Mouse (Mus musculus): Measurements from ENCODE around the gene Dusp28. TPM values are rescaled to one million over a fixed set of nuclear protein-coding genes. Genes with fewer than 3 reads are reported as not detected.

Dusp28 gene
- polyA plus RNA-seq, 1 experiment from 2014 or later: 6.2 TPM

Other genes starting within 250 kb of the Dusp28 start
- 25.9 and 34.3 TPM in 2 replicates for gene Gpc1, start 75.3 kb upstream of the Dusp28 start, polyA plus RNA-seq (2014; fragmentation: Nextera tagmentation; extraction: Ambion mirVana)
- 0.34 and 0.70 TPM in 2 replicates for gene Ankmy1, start 4.1 kb upstream of the Dusp28 start, polyA plus RNA-seq (2014; fragmentation: Nextera tagmentation; extraction: Ambion mirVana)
- gene Rnpepl1, start 3.8 kb downstream of the Dusp28 start, polyA plus RNA-seq (2014; fragmentation: Nextera tagmentation; extraction: Ambion mirVana): 21.7 and 24.6 TPM in 2 replicates
- 11.8 and 14.7 TPM in 2 replicates for gene Capn10, start 27.4 kb downstream of the Dusp28 start, polyA plus RNA-seq (2014; fragmentation: Nextera tagmentation; extraction: Ambion mirVana)
- 0.09 TPM in 1 of 2 replicates, not detected in the other for gene Gpr35, start 43.9 kb downstream of the Dusp28 start, polyA plus RNA-seq (2014; fragmentation: Nextera tagmentation; extraction: Ambion mirVana)
- gene Aqp12, start 99.4 kb downstream of the Dusp28 start, polyA plus RNA-seq (2014; fragmentation: Nextera tagmentation; extraction: Ambion mirVana): not detected in 2 replicates
- 5.7 and 6.3 TPM in 2 replicates for gene Kif1a, start 195.0 kb downstream of the Dusp28 start, polyA plus RNA-seq (2014; fragmentation: Nextera tagmentation; extraction: Ambion mirVana)
- gene Agxt, start 228.3 kb downstream of the Dusp28 start, polyA plus RNA-seq (2014; fragmentation: Nextera tagmentation; extraction: Ambion mirVana): 0.61 TPM in 1 of 2 replicates, not detected in the other